Mouse (Mus musculus) kidney, embryonic 16.5 days (tissue): Measurements from ENCODE around the gene Prdm16. TPM values are rescaled to one million over a fixed set of nuclear protein-coding genes. Genes with fewer than 3 reads are reported as not detected.

ENCODE experiments used
- polyA plus RNA-seq: library from polyadenylated mRNA; unstranded; fragments of >200 nt; fragmentation: Nextera tagmentation; extraction: Ambion mirVana; gene quantifications from 2 replicates; pipeline ENCODE4 v1.2.1, GENCODE M21; 2015

Gene Prdm16
- polyA plus RNA-seq, 1 experiment from 2014 or later = 22.3 TPM

Other genes starting within 250 kb of the Prdm16 start
- not detected in 2 replicates for gene Actrt2, start 31.0 kb upstream of the Prdm16 start, polyA plus RNA-seq
- 0.24 and 0.59 TPM in 2 replicates for gene Ttc34, start 200.6 kb upstream of the Prdm16 start, polyA plus RNA-seq
- 0.17 TPM in 1 of 2 replicates, not detected in the other for gene Mmel1, start 232.7 kb upstream of the Prdm16 start, polyA plus RNA-seq